Mouse (Mus musculus): Measurements from ENCODE around the gene Ddb1.
"Not testable (repeated sequence)": the region's sequence is repeated elsewhere in the genome, so short reads cannot be mapped to it uniquely, and the experiment has no call there.

Gene Ddb1

GRCm38 (mm10) chr19:10605293-10605900, at the start of gene Ddb1, which contains the start of gene Tkfc:
Gene Ddb1, plus strand, starts transcription at chr19:10605327.
Gene Tkfc, minus strand, starts transcription at chr19:10605654.
- DNase-seq (ENCODE audit: low read depth in 1 of 2, low spot score in 2 of 2): peak; percentile 91 to 96

- DNase-seq (ENCODE audit: low read depth in 1 of 2, low spot score in 2 of 2): peak; percentile 19 to 41
Observed at GRCm38 (mm10) chr19:10555624-10556510, 49.3 kb upstream of the Ddb1 start, which contains the start of gene Tmem216. Gene Tmem216, minus strand, starts transcription at chr19:10556238.

- no peak for DNase-seq (ENCODE audit: low read depth in 1 of 2, low spot score in 2 of 2)
Observed at GRCm38 (mm10) chr19:10557001-10557400, 48.1 kb upstream of the Ddb1 start.

DNA sequence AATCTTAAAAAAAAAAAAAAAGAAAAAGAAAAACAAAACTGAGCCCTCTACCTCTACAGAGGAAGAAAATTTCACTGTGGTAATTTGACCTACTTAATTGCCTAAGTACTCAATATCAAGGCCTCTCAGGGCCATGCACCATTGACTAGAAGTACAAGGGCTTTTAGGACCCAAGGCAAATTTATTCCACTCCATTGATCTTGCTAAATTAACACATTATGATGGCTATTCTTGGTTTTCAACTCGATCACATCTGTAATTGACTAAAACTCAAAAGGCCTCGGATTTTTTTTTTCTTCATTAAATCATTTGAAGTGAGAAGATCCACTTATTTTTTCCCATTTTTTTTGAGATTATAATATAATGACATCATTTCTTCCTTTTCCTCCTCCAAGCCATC, 47.7 kb upstream of the Ddb1 start:
- DNase-seq (ENCODE audit: low read depth in 1 of 2, low spot score in 2 of 2): no peak

GRCm38 (mm10) chr19:10557837-10558375, 47.2 kb upstream of the Ddb1 start:
- not testable (repeated sequence) for DNase-seq (ENCODE audit: low read depth in 1 of 2, low spot score in 2 of 2)

- no peak for DNase-seq (ENCODE audit: low read depth in 1 of 2, low spot score in 2 of 2)
Observed at GRCm38 (mm10) chr19:10560108-10560507, 45.0 kb upstream of the Ddb1 start.

- DNase-seq (ENCODE audit: low read depth in 1 of 2, low spot score in 2 of 2): no peak
Observed at GRCm38 (mm10) chr19:10561558-10562314, 43.4 kb upstream of the Ddb1 start.

GRCm38 (mm10) chr19:10562351-10562750, 42.8 kb upstream of the Ddb1 start:
- DNase-seq (ENCODE audit: low read depth in 1 of 2, low spot score in 2 of 2): no peak

DNA sequence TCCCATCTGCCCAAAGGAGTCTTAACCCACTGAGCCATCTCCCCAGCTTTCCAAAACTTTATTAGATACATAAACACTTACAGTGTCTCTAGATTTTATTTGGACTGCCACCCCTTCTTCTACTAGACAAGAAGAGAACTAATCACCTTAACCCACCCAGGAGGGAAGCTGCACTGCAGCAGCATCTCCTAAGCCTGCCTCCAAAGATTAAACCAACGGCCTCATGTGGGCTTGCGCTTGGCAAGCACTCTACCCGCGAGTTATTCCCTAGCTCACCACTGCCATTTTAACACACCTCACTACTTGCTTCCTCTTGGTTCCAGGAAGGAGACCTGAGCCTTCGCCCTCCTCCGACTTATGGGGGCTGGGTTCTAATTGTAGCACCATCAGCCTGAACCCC, 40.8 kb upstream of the Ddb1 start:
- DNase-seq (ENCODE audit: low read depth in 1 of 2, low spot score in 2 of 2): no peak

- no peak for DNase-seq (ENCODE audit: low read depth in 1 of 2, low spot score in 2 of 2)
Observed at GRCm38 (mm10) chr19:10565217-10565616, 39.9 kb upstream of the Ddb1 start.

GRCm38 (mm10) chr19:10569627-10570026, 35.5 kb upstream of the Ddb1 start:
- no peak for DNase-seq (ENCODE audit: low read depth in 1 of 2, low spot score in 2 of 2)

DNA sequence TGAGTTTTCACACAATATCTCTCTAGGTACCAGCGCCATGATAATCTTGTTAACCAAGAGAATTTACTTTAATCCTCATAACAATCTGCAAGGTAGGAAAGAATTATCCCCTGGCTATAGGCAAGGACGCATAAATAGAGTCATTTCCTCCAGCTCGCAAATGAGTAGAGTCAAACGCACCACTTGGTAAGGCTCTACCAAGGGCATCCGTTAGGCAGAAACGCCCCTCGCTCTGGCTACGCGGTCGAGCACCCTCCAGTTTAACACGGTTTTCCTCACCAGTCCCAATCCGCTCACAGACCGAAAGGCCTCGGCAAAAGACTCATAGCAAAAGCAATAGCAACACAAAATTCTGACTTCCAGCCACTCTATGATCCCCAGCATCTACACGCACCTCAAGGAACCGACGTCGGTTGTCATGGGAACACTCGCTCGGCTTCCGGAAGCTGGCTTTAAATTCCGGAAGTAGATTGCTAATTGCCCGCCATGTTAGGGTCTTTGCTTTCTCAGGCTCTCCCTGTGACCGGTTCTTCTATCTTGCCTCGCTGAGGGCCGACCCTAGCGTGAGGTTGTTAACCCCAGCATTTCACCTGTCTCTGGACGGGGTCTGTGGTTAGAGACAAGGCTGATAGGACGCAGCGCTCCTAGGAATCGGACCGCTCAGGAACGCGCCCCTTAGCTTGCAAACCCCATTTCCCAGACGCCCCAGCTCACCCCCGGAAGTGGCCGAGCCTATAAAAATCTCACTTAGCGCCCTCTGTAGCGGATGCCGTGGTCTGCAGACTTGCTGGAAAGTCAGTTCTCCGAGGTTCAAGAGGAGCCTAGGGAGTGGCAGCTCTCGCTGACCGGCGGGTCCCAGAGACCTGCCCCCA, 28.2 kb upstream of the Ddb1 start, which contains the start of the genes Cyb561a3 and Tmem138:
Gene Cyb561a3 (plus strand): TSS at position 483 of the 872 bp plus-strand sequence.
Gene Tmem138 (minus strand): TSS at position 673 of the 872 bp plus-strand sequence.
- DNase-seq (ENCODE audit: low read depth in 1 of 2, low spot score in 2 of 2): peak; percentile 75 to 87

GRCm38 (mm10) chr19:10580102-10580501, 25.0 kb upstream of the Ddb1 start:
- DNase-seq (ENCODE audit: low read depth in 1 of 2, low spot score in 2 of 2): no peak

DNA sequence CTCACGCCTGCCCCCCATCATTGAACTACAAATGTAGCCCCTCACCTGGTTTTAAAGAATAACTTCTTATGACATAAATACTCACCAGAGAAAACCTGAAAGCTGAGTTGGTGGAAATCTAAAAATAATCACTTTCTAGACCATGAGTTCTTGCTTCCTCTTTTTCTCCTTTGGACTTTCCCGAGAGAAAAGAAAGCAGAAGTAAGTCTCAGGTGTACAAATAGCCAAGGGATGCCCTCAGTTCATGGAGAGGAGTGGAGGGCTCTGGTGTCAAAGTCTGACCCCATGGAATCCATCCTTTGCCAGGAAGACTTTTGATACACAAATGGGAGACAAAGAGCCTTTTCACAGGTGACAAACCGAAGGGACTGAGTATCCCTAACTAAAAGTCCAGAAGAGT, 24.4 kb upstream of the Ddb1 start:
- no peak for DNase-seq (ENCODE audit: low read depth in 1 of 2, low spot score in 2 of 2)

DNA sequence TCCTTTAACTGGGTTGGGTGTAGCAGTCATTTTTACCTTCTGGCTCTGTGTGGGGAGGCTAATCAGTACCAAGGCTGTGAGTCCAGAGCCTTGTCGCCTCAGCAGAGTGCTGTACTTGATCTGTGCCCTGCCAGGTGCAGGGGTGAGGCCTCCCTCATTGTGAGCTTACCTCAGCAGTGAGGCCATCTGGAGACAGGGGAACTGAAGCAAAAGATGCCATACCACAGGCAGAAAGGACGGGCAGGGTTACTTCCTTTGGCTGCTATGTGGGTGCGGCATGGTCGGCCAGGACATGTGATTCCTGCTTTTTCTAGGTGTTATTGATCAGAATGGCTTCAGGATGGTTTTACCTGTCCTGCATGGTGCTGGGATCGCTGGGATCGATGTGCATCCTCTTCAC, 23.1 kb upstream of the Ddb1 start:
- DNase-seq (ENCODE audit: low read depth in 1 of 2, low spot score in 2 of 2): no peak

GRCm38 (mm10) chr19:10583550-10584146, 21.5 kb upstream of the Ddb1 start:
- no peak for DNase-seq (ENCODE audit: low read depth in 1 of 2, low spot score in 2 of 2)

DNA sequence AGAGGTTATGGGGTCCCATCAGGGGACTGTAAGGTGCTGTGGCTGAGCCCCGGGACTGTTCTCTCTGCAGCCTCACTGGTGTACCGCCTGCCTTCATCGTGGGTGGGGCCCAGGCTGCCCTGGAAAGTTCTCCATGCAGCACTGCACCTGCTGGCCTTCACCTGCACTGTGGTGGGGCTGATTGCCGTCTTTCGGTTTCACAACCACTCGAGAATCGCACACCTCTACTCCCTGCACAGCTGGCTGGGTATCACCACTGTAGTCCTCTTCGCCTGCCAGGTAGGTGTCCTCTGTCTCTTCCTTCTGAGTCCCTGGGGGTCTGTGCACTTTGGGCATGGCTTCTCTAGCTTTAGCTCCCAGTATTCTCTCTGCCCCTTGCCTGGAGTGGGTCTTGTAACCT, 20.0 kb upstream of the Ddb1 start:
- no peak for DNase-seq (ENCODE audit: low read depth in 1 of 2, low spot score in 2 of 2)

DNA sequence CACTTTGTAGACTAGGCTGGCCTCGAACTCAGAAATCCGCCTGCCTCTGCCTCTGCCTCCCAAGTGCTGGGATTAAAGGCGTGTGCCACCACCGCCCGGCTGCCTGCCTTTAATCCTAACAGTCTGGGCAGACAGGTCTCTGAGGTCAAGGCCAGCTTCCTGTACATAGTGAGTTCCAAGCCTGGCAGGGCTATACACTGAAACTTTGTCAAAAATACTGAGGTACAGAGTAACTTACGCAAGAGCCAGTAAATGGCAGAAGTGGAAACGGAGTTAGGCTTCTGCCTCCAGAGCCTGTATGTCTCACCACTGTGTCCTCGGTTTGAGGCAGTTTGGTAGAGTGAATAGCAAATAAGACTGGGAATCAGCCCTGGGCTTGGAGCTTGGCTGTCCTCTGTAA, 17.9 kb upstream of the Ddb1 start:
- no peak for DNase-seq (ENCODE audit: low read depth in 1 of 2, low spot score in 2 of 2)

DNA sequence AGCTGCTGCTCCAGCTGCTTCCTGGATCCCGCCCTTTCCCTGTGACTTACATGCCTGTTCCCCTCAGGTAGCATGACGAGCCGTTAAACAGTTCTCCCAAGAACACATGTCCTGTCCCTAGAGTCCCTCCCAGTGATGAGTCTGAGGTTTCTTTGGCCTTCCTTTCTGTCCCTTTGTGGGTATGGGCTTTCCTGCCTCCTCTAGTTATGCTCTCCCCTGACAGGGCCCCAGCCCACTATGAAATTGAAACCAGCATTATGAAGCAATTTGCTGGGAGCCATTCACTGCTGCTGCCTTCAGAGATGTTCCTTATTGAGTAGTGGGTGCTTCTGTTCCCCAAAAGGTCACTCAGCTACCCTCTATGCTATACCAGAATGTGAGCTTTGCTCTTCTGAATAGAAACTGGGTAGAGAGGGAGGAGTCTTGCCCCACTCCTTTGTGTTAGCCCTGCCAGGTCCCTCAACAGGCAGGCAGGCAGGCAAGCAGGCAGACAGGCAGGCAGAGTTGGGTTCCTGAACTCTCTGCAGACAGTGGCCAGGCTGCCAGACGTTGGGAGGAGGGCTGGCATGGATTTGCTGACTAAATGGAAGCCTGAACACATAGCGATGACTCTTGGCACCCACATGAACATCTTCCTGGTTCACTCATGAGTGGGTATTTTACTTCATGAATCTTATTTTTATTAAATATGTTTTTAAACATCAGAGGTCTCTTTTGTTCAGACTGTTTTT, 15.8 kb upstream of the Ddb1 start:
- no peak for DNase-seq (ENCODE audit: low read depth in 1 of 2, low spot score in 2 of 2)

Measured in monocyte, adult 2 months (primary cell).